ENCODE assay signal across 11 mouse cellular contexts in genomic region chr8:48450397-48451246, GRCm38 (mm10).
DNase-seq lines count a peak whose midpoint lies in the region; ATAC-seq and TF ChIP-seq lines count a peak whose summit lies in the region.
"Had no signal": no experiment of that assay in that cellular context is flagged by ENCODE, and none has a peak within 500 bp of the region (broad histone marks: within the 10 kb centered on the region; RNA-seq: fewer than 3 reads in every experiment).

No protein-coding gene starts in this region.

- no peak for TF ChIP-seq POLR2A in lung, adult 2 months (IDR thresholded peaks at IDR 0.05; ENCODE audit: borderline replicate concordance, extremely low read depth, low read depth, low read length)

- DNase-seq in forebrain, embryonic 10.5 days (ENCODE audit: extremely low spot score, low spot score) = no peak
- DNase-seq in forebrain, embryonic 14.5 days (ENCODE audit: low spot score) = no peak
- DNase-seq in lung, postnatal 0 days (ENCODE audit: low spot score) = peak; percentile 11
- DNase-seq in lung, adult 2 months = no peak
- DNase-seq in heart, postnatal 4 days = peak; percentile 15
- DNase-seq in midbrain, postnatal 0 days (ENCODE audit: low spot score) = no peak
- DNase-seq in thymus, postnatal 36 days = no peak
- no peak for DNase-seq in cerebellum, postnatal 36 days
- DNase-seq: right cerebral cortex, postnatal 14 days had no signal

- H3K4me2 ChIP-seq in forebrain, embryonic 14.5 days (ENCODE audit: low read length) = no peak overlapping the region; the same call in 1 of the 2 replicates
- no peak overlapping the region for H3K4me2 ChIP-seq in lung, postnatal 0 days (replicated peaks; ENCODE audit: low read depth, low read length)
- peak overlapping the region; percentile 22 for H3K4me2 ChIP-seq in midbrain, postnatal 0 days (ENCODE audit: low read depth, low read length, poor library complexity, severe bottlenecking)
- H3K4me2 ChIP-seq: liver, embryonic 15.5 days had no signal

- ATAC-seq in forebrain, embryonic 14.5 days = no peak
- ATAC-seq in lung, postnatal 0 days = no peak
- no peak for ATAC-seq in midbrain, postnatal 0 days (ENCODE audit: low FRiP score)

- peaks cover 46% of the 10 kb centered on the region for H3K4me1 ChIP-seq in forebrain, embryonic 10.5 days
- peaks cover 26% of the 10 kb centered on the region for H3K4me1 ChIP-seq in forebrain, embryonic 14.5 days (ENCODE audit: control insufficient read depth, insufficient read depth, low read length)
- H3K4me1 ChIP-seq in lung, postnatal 0 days (ENCODE audit: insufficient read depth, low read depth, low read length) = no peaks in the 10 kb centered on the region
- H3K4me1 ChIP-seq in lung, adult 2 months (ENCODE audit: control insufficient read depth, insufficient read depth, low read length) = no peaks in the 10 kb centered on the region
- no peaks in the 10 kb centered on the region for H3K4me1 ChIP-seq in midbrain, postnatal 0 days (ENCODE audit: insufficient read depth, low read length)
- H3K4me1 ChIP-seq: liver, embryonic 15.5 days had no signal

- H3K27ac ChIP-seq in forebrain, embryonic 10.5 days = peak overlapping the region; percentile 69
- H3K27ac ChIP-seq in forebrain, embryonic 14.5 days (ENCODE audit: low read depth, low read length) = no peak overlapping the region
- H3K27ac ChIP-seq in lung, postnatal 0 days (ENCODE audit: low read length) = no peak overlapping the region
- H3K27ac ChIP-seq in midbrain, postnatal 0 days (ENCODE audit: low read depth, low read length) = no peak overlapping the region
- H3K27ac ChIP-seq: liver, embryonic 15.5 days had no signal

- no peak for TF ChIP-seq CTCF in lung, postnatal 0 days (IDR thresholded peaks at IDR 0.05)
- TF ChIP-seq CTCF in lung, adult 2 months (IDR thresholded peaks at IDR 0.05; ENCODE audit: insufficient read depth, low read length) = no peak
- TF ChIP-seq CTCF in midbrain, postnatal 0 days (IDR thresholded peaks at IDR 0.05) = no peak

- H3K27me3 ChIP-seq in forebrain, embryonic 10.5 days (ENCODE audit: poor library complexity, severe bottlenecking) = no peaks in the 10 kb centered on the region
- H3K27me3 ChIP-seq in forebrain, embryonic 14.5 days (replicated peaks; ENCODE audit: control insufficient read depth, insufficient read depth, low read length) = no peaks in the 10 kb centered on the region; the same call in 1 of the 2 replicates
- H3K27me3 ChIP-seq in lung, postnatal 0 days (replicated peaks; ENCODE audit: insufficient read depth, low read length) = no peaks in the 10 kb centered on the region
- H3K27me3 ChIP-seq in midbrain, postnatal 0 days (ENCODE audit: insufficient read depth, low read length) = no peaks in the 10 kb centered on the region
- H3K27me3 ChIP-seq: liver, embryonic 15.5 days had no signal

- TF ChIP-seq EP300 in lung, postnatal 0 days (IDR thresholded peaks at IDR 0.05) = no peak

- H3K36me3 ChIP-seq in forebrain, embryonic 10.5 days (replicated peaks) = no peaks in the 10 kb centered on the region
- H3K36me3 ChIP-seq in forebrain, embryonic 14.5 days (ENCODE audit: control insufficient read depth, insufficient read depth, low read length) = no peaks in the 10 kb centered on the region
- no peaks in the 10 kb centered on the region for H3K36me3 ChIP-seq in lung, postnatal 0 days (ENCODE audit: insufficient read depth, low read length)
- H3K36me3 ChIP-seq in midbrain, postnatal 0 days (ENCODE audit: insufficient read depth, low read length) = no peaks in the 10 kb centered on the region
- H3K36me3 ChIP-seq: liver, embryonic 15.5 days had no signal

- H3K9me3 ChIP-seq in forebrain, embryonic 10.5 days = no peaks in the 10 kb centered on the region
- H3K9me3 ChIP-seq in forebrain, embryonic 14.5 days (replicated peaks; ENCODE audit: control insufficient read depth, low read length) = no peaks in the 10 kb centered on the region
- no peaks in the 10 kb centered on the region for H3K9me3 ChIP-seq in lung, postnatal 0 days (ENCODE audit: low read length)
- no peaks in the 10 kb centered on the region for H3K9me3 ChIP-seq in midbrain, postnatal 0 days (ENCODE audit: low read length)
- H3K9me3 ChIP-seq: liver, embryonic 15.5 days had no signal

- H3K4me3 ChIP-seq in forebrain, embryonic 10.5 days = peak overlapping the region; percentile 14
- H3K4me3 ChIP-seq in forebrain, embryonic 14.5 days (ENCODE audit: low read depth, low read length) = no peak overlapping the region
- H3K4me3 ChIP-seq in lung, postnatal 0 days (ENCODE audit: low read depth, low read length) = no peak overlapping the region
- H3K4me3 ChIP-seq in lung, adult 2 months (replicated peaks; ENCODE audit: extremely low read depth, low read depth, low read length) = no peak overlapping the region
- no peak overlapping the region for H3K4me3 ChIP-seq in midbrain, postnatal 0 days (ENCODE audit: low read depth, low read length)
- H3K4me3 ChIP-seq: liver, embryonic 15.5 days; myocyte had no signal

- WGBS in forebrain, embryonic 10.5 days = 60% methylated on average over 23 of the region's 23 CpGs
- WGBS in forebrain, embryonic 14.5 days = 50% methylated on average over 23 of the region's 23 CpGs
- WGBS in lung, postnatal 0 days = 62% methylated on average over 23 of the region's 23 CpGs
- 60% methylated on average over 23 of the region's 23 CpGs for WGBS in lung, adult 2 months
- WGBS in midbrain, postnatal 0 days = 48% methylated on average over 23 of the region's 23 CpGs

- no peak overlapping the region for H3K9ac ChIP-seq in forebrain, embryonic 14.5 days (ENCODE audit: low read length)
- no peak overlapping the region for H3K9ac ChIP-seq in lung, postnatal 0 days (replicated peaks; ENCODE audit: low read depth)
- H3K9ac ChIP-seq in midbrain, postnatal 0 days (replicated peaks; ENCODE audit: low read length, poor library complexity, severe bottlenecking) = no peak overlapping the region
- H3K9ac ChIP-seq: liver, embryonic 15.5 days had no signal

Comparison
In these comparisons a context has a peak if more than half of its experiments do, and no peak if none do; other contexts are left out.
1. DNase-seq: peak in lung, postnatal 0 days (single experiment) and heart, postnatal 4 days (single experiment); none in forebrain, embryonic 10.5 days (single experiment), forebrain, embryonic 14.5 days (single experiment), lung, adult 2 months (single experiment), midbrain, postnatal 0 days (single experiment), thymus, postnatal 36 days (0 of 2) and cerebellum, postnatal 36 days (0 of 2).